Mouse (Mus musculus): ENCODE results near the gene Aak1.
"Not testable (repeated sequence)": the region's sequence is repeated elsewhere in the genome, so short reads cannot be mapped to it uniquely, and the experiment has no call there.

Gene Aak1

GRCm38 (mm10) chr6:87008887-87009286, 159.6 kb downstream of the Aak1 start, which contains the start of gene Nfu1:
Gene Nfu1, plus strand, starts transcription at chr6:87009236.
- DNase-seq (ENCODE audit: extremely low read depth, low read depth, low spot score), result no peak

GRCm38 (mm10) chr6:87009692-87010328, 160.5 kb downstream of the Aak1 start:
- peak; percentile 25 for DNase-seq (ENCODE audit: extremely low read depth, low read depth, low spot score)

- DNase-seq (ENCODE audit: extremely low read depth, low read depth, low spot score), result no peak
Observed at GRCm38 (mm10) chr6:87016916-87017315, 167.6 kb downstream of the Aak1 start.

GRCm38 (mm10) chr6:87018874-87019273, 169.6 kb downstream of the Aak1 start:
- DNase-seq (ENCODE audit: extremely low read depth, low read depth, low spot score), result no peak

- no peak for DNase-seq (ENCODE audit: extremely low read depth, low read depth, low spot score)
Observed at GRCm38 (mm10) chr6:87021791-87022190, 172.5 kb downstream of the Aak1 start.

- peak; percentile 59 for DNase-seq (ENCODE audit: extremely low read depth, low read depth, low spot score)
Observed at GRCm38 (mm10) chr6:87026980-87027379, 177.7 kb downstream of the Aak1 start.

GRCm38 (mm10) chr6:87028881-87029280, 179.6 kb downstream of the Aak1 start:
- DNase-seq (ENCODE audit: extremely low read depth, low read depth, low spot score), result no peak

GRCm38 (mm10) chr6:87031310-87031709, 182.0 kb downstream of the Aak1 start:
- DNase-seq (ENCODE audit: extremely low read depth, low read depth, low spot score), result not testable (repeated sequence)

GRCm38 (mm10) chr6:87032401-87032800, 183.1 kb downstream of the Aak1 start:
- DNase-seq (ENCODE audit: extremely low read depth, low read depth, low spot score), result no peak

GRCm38 (mm10) chr6:87034395-87034794, 185.1 kb downstream of the Aak1 start:
- DNase-seq (ENCODE audit: extremely low read depth, low read depth, low spot score), result peak; percentile 30

GRCm38 (mm10) chr6:87037826-87038620, 188.7 kb downstream of the Aak1 start:
- no peak for DNase-seq (ENCODE audit: extremely low read depth, low read depth, low spot score)

GRCm38 (mm10) chr6:87039161-87039560, 189.8 kb downstream of the Aak1 start:
- DNase-seq (ENCODE audit: extremely low read depth, low read depth, low spot score), result no peak

- DNase-seq (ENCODE audit: extremely low read depth, low read depth, low spot score), result no peak
Observed at GRCm38 (mm10) chr6:87040971-87041370, 191.7 kb downstream of the Aak1 start.

- DNase-seq (ENCODE audit: extremely low read depth, low read depth, low spot score), result no peak
Observed at GRCm38 (mm10) chr6:87041431-87041830, 192.1 kb downstream of the Aak1 start.

- no peak for DNase-seq (ENCODE audit: extremely low read depth, low read depth, low spot score)
Observed at GRCm38 (mm10) chr6:87042004-87042336, 192.7 kb downstream of the Aak1 start.

- DNase-seq (ENCODE audit: extremely low read depth, low read depth, low spot score), result no peak
Observed at GRCm38 (mm10) chr6:87042337-87043130, 193.2 kb downstream of the Aak1 start, which contains the start of gene Gfpt1. Gene Gfpt1, plus strand, starts transcription at chr6:87042846.

GRCm38 (mm10) chr6:87043131-87043516, 193.8 kb downstream of the Aak1 start:
- DNase-seq (ENCODE audit: extremely low read depth, low read depth, low spot score), result no peak

- no peak for DNase-seq (ENCODE audit: extremely low read depth, low read depth, low spot score)
Observed at GRCm38 (mm10) chr6:87044895-87045294, 195.6 kb downstream of the Aak1 start.

- no peak for DNase-seq (ENCODE audit: extremely low read depth, low read depth, low spot score)
Observed at GRCm38 (mm10) chr6:87045507-87045906, 196.2 kb downstream of the Aak1 start.

- DNase-seq (ENCODE audit: extremely low read depth, low read depth, low spot score), result not testable (repeated sequence)
Observed at GRCm38 (mm10) chr6:87048712-87049111, 199.4 kb downstream of the Aak1 start.

GRCm38 (mm10) chr6:87051886-87052425, 202.6 kb downstream of the Aak1 start:
- no peak for DNase-seq (ENCODE audit: extremely low read depth, low read depth, low spot score)
